In genomic region chr16:35109656-35110291, GRCm38 (mm10) we compare ENCODE assay signal across 8 mouse cellular contexts. TPM values are rescaled to one million over a fixed set of nuclear protein-coding genes. Genes with fewer than 3 reads are reported as not detected.
DNase-seq lines count a peak whose midpoint lies in the region; ATAC-seq and TF ChIP-seq lines count a peak whose summit lies in the region.

No protein-coding gene starts in this region.

- no peaks in the 10 kb centered on the region for H3K9me3 ChIP-seq in forebrain, embryonic 10.5 days
- no peaks in the 10 kb centered on the region for H3K9me3 ChIP-seq in forebrain, embryonic 15.5 days
- H3K9me3 ChIP-seq in intestine, embryonic 14.5 days (ENCODE audit: control insufficient read depth, low read length): no peaks in the 10 kb centered on the region
- H3K9me3 ChIP-seq in intestine, postnatal 0 days (ENCODE audit: control insufficient read depth): no peaks in the 10 kb centered on the region
- H3K9me3 ChIP-seq in limb, embryonic 14.5 days (ENCODE audit: control insufficient read depth, low read length): no peaks in the 10 kb centered on the region

- 0 out of 2 replicates have a peak overlapping the region, but pooled peaks have one; percentile 4 for H3K27ac ChIP-seq in forebrain, embryonic 10.5 days
- H3K27ac ChIP-seq in forebrain, embryonic 15.5 days (replicated peaks): no peak overlapping the region
- peak overlapping the region; percentile 57 for H3K27ac ChIP-seq in intestine, embryonic 14.5 days (ENCODE audit: low read depth)
- no peak overlapping the region; the same call in 1 of the 2 replicates for H3K27ac ChIP-seq in intestine, postnatal 0 days (ENCODE audit: low read depth, low read length)
- H3K27ac ChIP-seq in limb, embryonic 14.5 days (replicated peaks; ENCODE audit: low read depth, low read length): peak overlapping the region; percentile 59

- 46% methylated on average over 7 of the region's 7 CpGs for WGBS in forebrain, embryonic 10.5 days
- 17% methylated on average over 7 of the region's 7 CpGs for WGBS in forebrain, embryonic 15.5 days
- 48% methylated on average over 7 of the region's 7 CpGs for WGBS in intestine, embryonic 14.5 days
- WGBS in intestine, postnatal 0 days: 54% methylated on average over 7 of the region's 7 CpGs
- WGBS in limb, embryonic 14.5 days: 25% methylated on average over 7 of the region's 7 CpGs

- H3K4me2 ChIP-seq in forebrain, embryonic 15.5 days (replicated peaks): no peak overlapping the region
- no peak overlapping the region for H3K4me2 ChIP-seq in intestine, embryonic 14.5 days (ENCODE audit: low read length)
- H3K4me2 ChIP-seq in intestine, postnatal 0 days (replicated peaks; ENCODE audit: low read depth): no peak overlapping the region
- H3K4me2 ChIP-seq in limb, embryonic 14.5 days (replicated peaks; ENCODE audit: low read depth, low read length, severe bottlenecking): no peak overlapping the region

- no peaks in the 10 kb centered on the region for H3K27me3 ChIP-seq in forebrain, embryonic 10.5 days (ENCODE audit: poor library complexity, severe bottlenecking)
- H3K27me3 ChIP-seq in forebrain, embryonic 15.5 days: no peaks in the 10 kb centered on the region
- H3K27me3 ChIP-seq in intestine, embryonic 14.5 days (replicated peaks; ENCODE audit: control insufficient read depth, insufficient read depth, low read length): no peaks in the 10 kb centered on the region
- no peaks in the 10 kb centered on the region for H3K27me3 ChIP-seq in intestine, postnatal 0 days (replicated peaks; ENCODE audit: control insufficient read depth, insufficient read depth, low read length)
- H3K27me3 ChIP-seq in limb, embryonic 14.5 days (ENCODE audit: control insufficient read depth, insufficient read depth, low read length): no peaks in the 10 kb centered on the region

- H3K36me3 ChIP-seq in forebrain, embryonic 10.5 days (replicated peaks): peaks cover 19% of the 10 kb centered on the region
- 0 out of 2 replicates have a peak, but pooled peaks cover 2% of the 10 kb centered on the region for H3K36me3 ChIP-seq in forebrain, embryonic 15.5 days
- peaks cover 7% of the 10 kb centered on the region; the same call in 1 of the 2 replicates for H3K36me3 ChIP-seq in intestine, embryonic 14.5 days (ENCODE audit: control insufficient read depth, insufficient read depth, low read length)
- peaks cover 14% of the 10 kb centered on the region; the same call in 1 of the 2 replicates for H3K36me3 ChIP-seq in intestine, postnatal 0 days (ENCODE audit: control insufficient read depth, insufficient read depth)
- H3K36me3 ChIP-seq in limb, embryonic 14.5 days (ENCODE audit: control insufficient read depth, insufficient read depth, low read length): no peaks in the 10 kb centered on the region

- H3K9ac ChIP-seq in forebrain, embryonic 15.5 days (replicated peaks): no peak overlapping the region
- no peak overlapping the region for H3K9ac ChIP-seq in intestine, embryonic 14.5 days (ENCODE audit: low read length)
- no peak overlapping the region for H3K9ac ChIP-seq in intestine, postnatal 0 days (ENCODE audit: low read depth, low read length)
- no peak overlapping the region for H3K9ac ChIP-seq in limb, embryonic 14.5 days (ENCODE audit: low read depth, low read length, severe bottlenecking)

- no peak for TF ChIP-seq POLR2A in limb, embryonic 14.5 days (IDR thresholded peaks at IDR 0.05; ENCODE audit: borderline replicate concordance, extremely low read depth, insufficient read depth, insufficient read length)

- no peak for DNase-seq in forebrain, embryonic 10.5 days (ENCODE audit: extremely low spot score, low spot score)
- no peak for DNase-seq in intestine, embryonic 14.5 days (ENCODE audit: low spot score)
- DNase-seq in embryo, embryonic 9.5 days (ENCODE audit: extremely low spot score): peak; percentile 26
- peak; percentile 55 for DNase-seq in limb, embryonic 14.5 days (ENCODE audit: low spot score)
- DNase-seq in testis, postnatal 14 days (ENCODE audit: low spot score): no peak
- no peak for DNase-seq in spleen, postnatal 36 days (ENCODE audit: low spot score in 2 of 2)

- H3K4me1 ChIP-seq in forebrain, embryonic 10.5 days: peaks cover 37% of the 10 kb centered on the region
- peaks cover 6% of the 10 kb centered on the region for H3K4me1 ChIP-seq in forebrain, embryonic 15.5 days
- H3K4me1 ChIP-seq in intestine, embryonic 14.5 days (replicated peaks; ENCODE audit: control insufficient read depth, insufficient read depth, low read length): peaks cover 14% of the 10 kb centered on the region; the same call in 1 of the 2 replicates
- H3K4me1 ChIP-seq in intestine, postnatal 0 days (replicated peaks; ENCODE audit: control insufficient read depth, insufficient read depth, low read length): no peaks in the 10 kb centered on the region
- H3K4me1 ChIP-seq in limb, embryonic 14.5 days (ENCODE audit: control insufficient read depth, insufficient read depth, low read length): peaks cover 37% of the 10 kb centered on the region

- TF ChIP-seq CTCF in intestine, postnatal 0 days (IDR thresholded peaks at IDR 0.05; ENCODE audit: low read depth): no peak

- H3K4me3 ChIP-seq in forebrain, embryonic 10.5 days: no peak overlapping the region
- no peak overlapping the region for H3K4me3 ChIP-seq in forebrain, embryonic 15.5 days
- H3K4me3 ChIP-seq in intestine, embryonic 14.5 days (ENCODE audit: low read depth, low read length): no peak overlapping the region
- no peak overlapping the region for H3K4me3 ChIP-seq in intestine, postnatal 0 days (ENCODE audit: low read depth, low read length)
- no peak overlapping the region for H3K4me3 ChIP-seq in limb, embryonic 14.5 days (replicated peaks; ENCODE audit: low read length)

- ATAC-seq in forebrain, embryonic 15.5 days (replicated peaks): no peak
- ATAC-seq in intestine, embryonic 14.5 days (replicated peaks; ENCODE audit: low FRiP score, low TSS enrichment, low read depth): no peak
- ATAC-seq in intestine, postnatal 0 days: no peak
- ATAC-seq in limb, embryonic 14.5 days (ENCODE audit: low FRiP score, low read depth): no peak; the same call in 1 of the 2 replicates

RNA-seq across cellular contexts. Expression of gene Adcy5, which starts 44.9 kb away (rescaled TPM):
- polyA plus RNA-seq in forebrain, embryonic 10.5 days (2016; fragmentation: Nextera tagmentation; extraction: Ambion mirVana): 0.64 and 0.67 TPM in 2 replicates
- 5.4 and 5.6 TPM in 2 replicates for polyA plus RNA-seq in forebrain, embryonic 15.5 days (2015; fragmentation: Nextera tagmentation; extraction: Ambion mirVana)
- 3.6 and 3.9 TPM in 2 replicates for polyA plus RNA-seq in intestine, embryonic 14.5 days (2014; fragmentation: Nextera tagmentation; extraction: Ambion mirVana)
- 1.8 and 2.0 TPM in 2 replicates for polyA plus RNA-seq in intestine, postnatal 0 days (2015; fragmentation: Nextera tagmentation; extraction: Ambion mirVana)
- 10.1 and 13.8 TPM in 2 replicates for polyA plus RNA-seq in limb, embryonic 14.5 days (2012; rRNA removed)
- 2.5 and 3.5 TPM in 2 replicates for polyA plus RNA-seq in limb, embryonic 14.5 days (2014; fragmentation: Nextera tagmentation; extraction: Ambion mirVana)

Comparison
In these comparisons a context has a peak if more than half of its experiments do, and no peak if none do; other contexts are left out.
1. H3K27ac ChIP-seq: peak in forebrain, embryonic 10.5 days (single experiment), intestine, embryonic 14.5 days (single experiment) and limb, embryonic 14.5 days (single experiment); none in forebrain, embryonic 15.5 days (single experiment) and intestine, postnatal 0 days (single experiment).
2. DNase-seq: peak in embryo, embryonic 9.5 days (single experiment) and limb, embryonic 14.5 days (single experiment); none in forebrain, embryonic 10.5 days (single experiment), intestine, embryonic 14.5 days (single experiment), testis, postnatal 14 days (single experiment) and spleen, postnatal 36 days (0 of 2).